In genomic region chr5:124891921-124892370, GRCm38 (mm10) we compare ENCODE assay signal across 10 mouse cellular contexts. TPM values are rescaled to one million over a fixed set of nuclear protein-coding genes. Genes with fewer than 3 reads are reported as not detected.
DNase-seq lines count a peak whose midpoint lies in the region; ATAC-seq and TF ChIP-seq lines count a peak whose summit lies in the region.
"Had no signal": no experiment of that assay in that cellular context is flagged by ENCODE, and none has a peak within 500 bp of the region (broad histone marks: within the 10 kb centered on the region; RNA-seq: fewer than 3 reads in every experiment).

No protein-coding gene starts in this region.

- no peaks in the 10 kb centered on the region for H3K36me3 ChIP-seq in kidney, adult 2 months (ENCODE audit: control insufficient read depth, insufficient read depth, low read length)
- H3K36me3 ChIP-seq in liver, postnatal 0 days (replicated peaks; ENCODE audit: insufficient read depth, low read length), result no peaks in the 10 kb centered on the region

- no peak for TF ChIP-seq CTCF in kidney, adult 2 months (conservative IDR thresholded peaks at IDR 0.05; ENCODE audit: insufficient read depth, insufficient read length, low read depth, low read length)
- no peak for TF ChIP-seq CTCF in liver, postnatal 0 days (IDR thresholded peaks at IDR 0.05; ENCODE audit: low read depth)

- 53% methylated on average over 3 of the region's 3 CpGs for WGBS in kidney, adult 2 months
- WGBS in liver, postnatal 0 days (ENCODE audit: insufficient replicate concordance), result 49% methylated on average over 3 of the region's 3 CpGs

- TF ChIP-seq POLR2A in kidney, adult 2 months (IDR thresholded peaks at IDR 0.05; ENCODE audit: low read depth, low read length), result no peak

- TF ChIP-seq EP300 in liver, postnatal 0 days (IDR thresholded peaks at IDR 0.05; ENCODE audit: low read depth), result no peak

- DNase-seq in kidney, adult 2 months, result peak; percentile 30
- no peak for DNase-seq in kidney, adult 8-10 months
- DNase-seq in adrenal gland, postnatal 10 days, result peak; percentile 75
- peak; percentile 45 for DNase-seq in gastrocnemius, postnatal 10 days
- DNase-seq in liver, postnatal 0 days, result peak; percentile 48
- DNase-seq in cerebellum, adult 8-10 months, result no peak
- no peak for DNase-seq in right cerebral cortex, adult 18-20 months
- DNase-seq: right cerebral cortex, postnatal 25 days had no signal

- peak; percentile 89 for ATAC-seq in liver, postnatal 0 days
- ATAC-seq in activated CD4-positive, CD25-positive, alpha-beta regulatory T cell, adult 4 months, result no peak

- no peaks in the 10 kb centered on the region for H3K9me3 ChIP-seq in liver, postnatal 0 days (ENCODE audit: low read length)
- H3K9me3 ChIP-seq: embryonic facial prominence, embryonic 13.5 days had no signal

- H3K27ac ChIP-seq in kidney, adult 2 months (ENCODE audit: insufficient read depth, low read depth, low read length), result no peak overlapping the region
- H3K27ac ChIP-seq in liver, postnatal 0 days (ENCODE audit: low read depth), result peak overlapping the region; percentile 66
- H3K27ac ChIP-seq: embryonic facial prominence, embryonic 13.5 days had no signal

- no peak overlapping the region for H3K4me2 ChIP-seq in liver, postnatal 0 days (ENCODE audit: low read depth, low read length)
- H3K4me2 ChIP-seq: embryonic facial prominence, embryonic 13.5 days had no signal

- no peaks in the 10 kb centered on the region for H3K4me1 ChIP-seq in kidney, adult 2 months (ENCODE audit: control insufficient read depth, insufficient read depth, low read length)
- peaks cover 4% of the 10 kb centered on the region; the same call in 1 of the 2 replicates for H3K4me1 ChIP-seq in liver, postnatal 0 days (ENCODE audit: insufficient read depth)

- H3K27me3 ChIP-seq in kidney, adult 2 months (replicated peaks; ENCODE audit: control insufficient read depth, insufficient read depth, low read length), result no peaks in the 10 kb centered on the region
- no peaks in the 10 kb centered on the region for H3K27me3 ChIP-seq in liver, postnatal 0 days (ENCODE audit: insufficient read depth, low read length)
- H3K27me3 ChIP-seq: embryonic facial prominence, embryonic 13.5 days had no signal

- H3K9ac ChIP-seq in liver, postnatal 0 days (replicated peaks), result no peak overlapping the region
- H3K9ac ChIP-seq: embryonic facial prominence, embryonic 13.5 days had no signal

- H3K4me3 ChIP-seq in kidney, adult 2 months (ENCODE audit: insufficient read depth, low read depth, low read length), result no peak overlapping the region
- H3K4me3 ChIP-seq in liver, postnatal 0 days (ENCODE audit: low read depth, low read length), result no peak overlapping the region
- H3K4me3 ChIP-seq: embryonic facial prominence, embryonic 13.5 days had no signal

RNA-seq across cellular contexts. Expression of gene Zfp664, which starts 29.5 kb away (rescaled TPM):
- 19.1 and 20.4 TPM in 2 replicates for polyA plus RNA-seq in kidney, adult 2 months (2012; rRNA removed)
- 10 to 100 TPM; 48.5 to 58.8 TPM for total RNA-seq in adrenal gland, postnatal 10 days (2021)
- total RNA-seq in gastrocnemius, postnatal 10 days (2021), result 10 to 100 TPM; 24.7 to 26.4 TPM
- polyA plus RNA-seq in liver, postnatal 0 days (2015; fragmentation: Nextera tagmentation; extraction: Ambion mirVana), result 10.6 and 12.1 TPM in 2 replicates
- 10 to 100 TPM in 1 of 2 experiments, 1 to 10 TPM in 1; 8.1 to 11.3 TPM for polyA plus RNA-seq in activated CD4-positive, CD25-positive, alpha-beta regulatory T cell, adult 4 months (2017; shearing (Covaris generic))

RNA-seq across cellular contexts. Expression of gene Ccdc92, which starts 29.7 kb away (rescaled TPM):
- 6.9 and 8.9 TPM in 2 replicates for polyA plus RNA-seq in kidney, adult 2 months (2012; rRNA removed)
- 1 to 10 TPM; 4.3 to 6.1 TPM for total RNA-seq in adrenal gland, postnatal 10 days (2021)
- total RNA-seq in gastrocnemius, postnatal 10 days (2021), result under 1 TPM; 0.61 TPM
- 0.30 and 0.35 TPM in 2 replicates for polyA plus RNA-seq in liver, postnatal 0 days (2015; fragmentation: Nextera tagmentation; extraction: Ambion mirVana)
- 1 to 10 TPM; 5.3 to 6.3 TPM for polyA plus RNA-seq in activated CD4-positive, CD25-positive, alpha-beta regulatory T cell, adult 4 months (2017; shearing (Covaris generic))

Comparison
In these comparisons a context has a peak if more than half of its experiments do, and no peak if none do; other contexts are left out.
1. DNase-seq: peak in kidney, adult 2 months (single experiment), adrenal gland, postnatal 10 days (single experiment), gastrocnemius, postnatal 10 days (single experiment) and liver, postnatal 0 days (single experiment); none in kidney, adult 8-10 months (0 of 2), cerebellum, adult 8-10 months (single experiment) and right cerebral cortex, adult 18-20 months (single experiment).